Mouse (Mus musculus): ENCODE results near the gene Olfr196. TPM values are rescaled to one million over a fixed set of nuclear protein-coding genes. Genes with fewer than 3 reads are reported as not detected.

Olfr196 gene
- polyA plus RNA-seq, 1 experiment from 2014 or later, result not detected

Other genes with a start within 250 kb of the Olfr196 start
- not detected in 2 replicates for gene Olfr181, start 241.7 kb downstream of the Olfr196 start, polyA plus RNA-seq (2014; fragmentation: Nextera tagmentation; extraction: Ambion mirVana)
- gene Olfr180, start 241.1 kb downstream of the Olfr196 start, polyA plus RNA-seq (2014; fragmentation: Nextera tagmentation; extraction: Ambion mirVana), result not detected in 2 replicates
- gene Olfr183, start 175.1 kb downstream of the Olfr196 start, polyA plus RNA-seq (2014; fragmentation: Nextera tagmentation; extraction: Ambion mirVana), result not detected in 2 replicates
- not detected in 2 replicates for gene Olfr186, start 140.2 kb downstream of the Olfr196 start, polyA plus RNA-seq (2014; fragmentation: Nextera tagmentation; extraction: Ambion mirVana)
- not detected in 2 replicates for gene Olfr187, start 130.7 kb downstream of the Olfr196 start, polyA plus RNA-seq (2014; fragmentation: Nextera tagmentation; extraction: Ambion mirVana)
- gene Olfr190, start 92.4 kb downstream of the Olfr196 start, polyA plus RNA-seq (2014; fragmentation: Nextera tagmentation; extraction: Ambion mirVana), result not detected in 2 replicates
- not detected in 2 replicates for gene Olfr191, start 80.6 kb downstream of the Olfr196 start, polyA plus RNA-seq (2014; fragmentation: Nextera tagmentation; extraction: Ambion mirVana)
- gene Olfr193, start 58.6 kb downstream of the Olfr196 start, polyA plus RNA-seq (2014; fragmentation: Nextera tagmentation; extraction: Ambion mirVana), result not detected in 2 replicates
- gene Olfr194, start 49.4 kb downstream of the Olfr196 start, polyA plus RNA-seq (2014; fragmentation: Nextera tagmentation; extraction: Ambion mirVana), result not detected in 2 replicates
- not detected in 2 replicates for gene Olfr195, start 23.4 kb downstream of the Olfr196 start, polyA plus RNA-seq (2014; fragmentation: Nextera tagmentation; extraction: Ambion mirVana)
- not detected in 2 replicates for gene Olfr198, start 33.1 kb upstream of the Olfr196 start, polyA plus RNA-seq (2014; fragmentation: Nextera tagmentation; extraction: Ambion mirVana)
- not detected in 2 replicates for gene Olfr199, start 49.3 kb upstream of the Olfr196 start, polyA plus RNA-seq (2014; fragmentation: Nextera tagmentation; extraction: Ambion mirVana)
- 0.04 TPM in 1 of 2 replicates, not detected in the other for gene Olfr201, start 102.2 kb upstream of the Olfr196 start, polyA plus RNA-seq (2014; fragmentation: Nextera tagmentation; extraction: Ambion mirVana)
- gene Olfr202, start 116.3 kb upstream of the Olfr196 start, polyA plus RNA-seq (2014; fragmentation: Nextera tagmentation; extraction: Ambion mirVana), result not detected in 2 replicates
- not detected in 2 replicates for gene Olfr203, start 128.4 kb upstream of the Olfr196 start, polyA plus RNA-seq (2014; fragmentation: Nextera tagmentation; extraction: Ambion mirVana)
- not detected in 2 replicates for gene Olfr204, start 147.8 kb upstream of the Olfr196 start, polyA plus RNA-seq (2014; fragmentation: Nextera tagmentation; extraction: Ambion mirVana)
- not detected in 2 replicates for gene Olfr205, start 160.7 kb upstream of the Olfr196 start, polyA plus RNA-seq (2014; fragmentation: Nextera tagmentation; extraction: Ambion mirVana)
- gene Olfr206, start 178.8 kb upstream of the Olfr196 start, polyA plus RNA-seq (2014; fragmentation: Nextera tagmentation; extraction: Ambion mirVana), result not detected in 2 replicates
- gene Olfr209, start 193.5 kb upstream of the Olfr196 start, polyA plus RNA-seq (2014; fragmentation: Nextera tagmentation; extraction: Ambion mirVana), result not detected in 2 replicates
- 0.12 and 0.17 TPM in 2 replicates for gene Gabrr3, start 236.9 kb upstream of the Olfr196 start, polyA plus RNA-seq (2014; fragmentation: Nextera tagmentation; extraction: Ambion mirVana)

Measured in embryonic facial prominence, embryonic 14.5 days (tissue).